Mouse (Mus musculus): ENCODE results near the gene Ybx2. TPM values are rescaled to one million over a fixed set of nuclear protein-coding genes. Genes with fewer than 3 reads are reported as not detected.
A peak's percentile ranks its signal among the peaks of the same experiment; 100 is the strongest.

Gene Ybx2
- polyA plus RNA-seq, 1 experiment, result 55.2 TPM

DNA sequence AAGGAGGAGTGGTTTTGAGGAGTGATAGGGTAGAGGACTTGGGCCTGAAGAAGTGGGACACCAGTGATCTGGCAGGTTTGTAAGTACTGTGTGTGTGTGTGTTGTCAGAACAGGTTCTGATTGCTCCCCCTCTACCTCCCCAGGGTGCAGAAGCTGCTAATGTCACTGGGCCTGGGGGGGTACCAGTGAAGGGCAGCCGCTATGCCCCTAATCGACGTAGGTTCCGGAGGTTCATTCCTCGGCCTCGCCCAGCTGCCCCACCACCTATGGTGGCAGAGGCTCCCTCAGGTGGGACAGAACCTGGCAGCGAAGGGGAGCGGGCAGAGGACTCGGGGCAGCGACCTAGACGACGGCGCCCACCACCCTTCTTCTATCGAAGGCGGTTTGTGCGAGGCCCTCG lies 4.1 kb downstream of the Ybx2 start:
- TF ChIP-seq EP300 (IDR thresholded peaks at IDR 0.05; ENCODE audit: insufficient read depth, low read depth, low read length), result no peak
- TF ChIP-seq CTCF (IDR thresholded peaks at IDR 0.05; ENCODE audit: low read depth, low read length), result no peak
- no peak for TF ChIP-seq POLR2A (IDR thresholded peaks at IDR 0.05; ENCODE audit: insufficient read depth, low read length)
- Histone ChIP-seq H3K36me3 (ENCODE audit: control insufficient read depth, insufficient read depth, low read length, poor library complexity, severe bottlenecking) (no peaks in the 10 kb centered on the region; the same call in 1 of the 2 replicates), H3K27me3 (ENCODE audit: control insufficient read depth, insufficient read depth, low read length, poor library complexity, severe bottlenecking) (no peaks in the 10 kb centered on the region), H3K4me1 (ENCODE audit: control insufficient read depth, insufficient read depth, low read length) (peaks cover 11% of the 10 kb centered on the region), H3K27ac (ENCODE audit: insufficient read depth, low read length) (no peak overlapping the region), H3K9ac (ENCODE audit: low read depth, poor library complexity, severe bottlenecking) (no peak overlapping the region), H3K4me3 (ENCODE audit: low read depth, low read length) (no peak overlapping the region), H3K9me3 (replicated peaks; ENCODE audit: control insufficient read depth, insufficient read depth, low read length, poor library complexity, severe bottlenecking) (no peaks in the 10 kb centered on the region)

DNA sequence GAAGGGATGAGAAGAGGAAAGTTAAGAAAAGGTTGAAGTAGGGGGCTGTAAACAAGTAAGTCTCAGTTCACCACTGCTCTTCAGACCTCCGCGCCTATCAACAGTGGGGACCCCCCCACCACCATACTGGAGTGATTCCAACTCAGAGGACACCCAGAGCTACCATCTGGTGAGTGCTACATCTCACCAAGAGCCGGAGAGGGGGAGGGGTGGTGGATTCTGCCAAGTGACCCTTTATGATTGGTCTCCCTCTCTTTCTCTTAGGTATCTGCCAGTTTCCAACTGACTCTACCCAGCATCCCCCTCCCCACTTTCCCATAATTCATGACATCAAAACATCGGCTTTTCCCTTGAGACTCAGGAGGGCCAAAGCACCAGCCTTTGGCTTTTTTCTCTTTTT lies 5.4 kb downstream of the Ybx2 start:
- H3K9ac ChIP-seq (ENCODE audit: low read depth, poor library complexity, severe bottlenecking), result no peak overlapping the region
- no peak overlapping the region for H3K4me3 ChIP-seq (ENCODE audit: low read depth, low read length)
- TF ChIP-seq CTCF (IDR thresholded peaks at IDR 0.05; ENCODE audit: low read depth, low read length), result no peak
- no peak for TF ChIP-seq POLR2A (IDR thresholded peaks at IDR 0.05; ENCODE audit: insufficient read depth, low read length)
- no peaks in the 10 kb centered on the region for H3K27me3 ChIP-seq (ENCODE audit: control insufficient read depth, insufficient read depth, low read length, poor library complexity, severe bottlenecking)
- peaks cover 11% of the 10 kb centered on the region for H3K4me1 ChIP-seq (ENCODE audit: control insufficient read depth, insufficient read depth, low read length)
- no peak overlapping the region for H3K27ac ChIP-seq (ENCODE audit: insufficient read depth, low read length)
- no peaks in the 10 kb centered on the region; the same call in 1 of the 2 replicates for H3K36me3 ChIP-seq (ENCODE audit: control insufficient read depth, insufficient read depth, low read length, poor library complexity, severe bottlenecking)
- H3K9me3 ChIP-seq (replicated peaks; ENCODE audit: control insufficient read depth, insufficient read depth, low read length, poor library complexity, severe bottlenecking), result no peaks in the 10 kb centered on the region

DNA sequence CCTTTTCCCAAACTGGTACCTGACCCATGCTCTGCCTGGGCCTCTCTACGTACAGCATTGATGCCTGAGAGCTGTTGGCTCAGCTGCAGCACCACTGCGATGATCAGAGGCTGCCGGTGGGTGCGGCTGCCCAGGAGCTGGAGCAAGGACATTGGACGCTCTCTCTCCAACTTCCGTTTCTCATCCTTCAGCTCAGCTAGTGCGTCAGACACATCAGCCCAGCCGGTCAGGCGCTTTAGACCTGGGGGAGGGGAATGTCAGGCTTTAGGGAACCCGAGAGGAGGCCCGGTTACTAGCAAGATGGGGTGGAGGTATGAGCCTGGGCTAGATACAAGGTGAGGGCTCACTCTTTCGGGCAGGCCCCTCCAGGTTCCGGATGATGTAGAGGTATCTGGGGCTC lies 9.6 kb downstream of the Ybx2 start:
- no peak overlapping the region for H3K27ac ChIP-seq (ENCODE audit: insufficient read depth, low read length)
- no peak overlapping the region for H3K4me3 ChIP-seq (ENCODE audit: low read depth, low read length)
- no peak overlapping the region for H3K9ac ChIP-seq (ENCODE audit: low read depth, poor library complexity, severe bottlenecking)

DNA sequence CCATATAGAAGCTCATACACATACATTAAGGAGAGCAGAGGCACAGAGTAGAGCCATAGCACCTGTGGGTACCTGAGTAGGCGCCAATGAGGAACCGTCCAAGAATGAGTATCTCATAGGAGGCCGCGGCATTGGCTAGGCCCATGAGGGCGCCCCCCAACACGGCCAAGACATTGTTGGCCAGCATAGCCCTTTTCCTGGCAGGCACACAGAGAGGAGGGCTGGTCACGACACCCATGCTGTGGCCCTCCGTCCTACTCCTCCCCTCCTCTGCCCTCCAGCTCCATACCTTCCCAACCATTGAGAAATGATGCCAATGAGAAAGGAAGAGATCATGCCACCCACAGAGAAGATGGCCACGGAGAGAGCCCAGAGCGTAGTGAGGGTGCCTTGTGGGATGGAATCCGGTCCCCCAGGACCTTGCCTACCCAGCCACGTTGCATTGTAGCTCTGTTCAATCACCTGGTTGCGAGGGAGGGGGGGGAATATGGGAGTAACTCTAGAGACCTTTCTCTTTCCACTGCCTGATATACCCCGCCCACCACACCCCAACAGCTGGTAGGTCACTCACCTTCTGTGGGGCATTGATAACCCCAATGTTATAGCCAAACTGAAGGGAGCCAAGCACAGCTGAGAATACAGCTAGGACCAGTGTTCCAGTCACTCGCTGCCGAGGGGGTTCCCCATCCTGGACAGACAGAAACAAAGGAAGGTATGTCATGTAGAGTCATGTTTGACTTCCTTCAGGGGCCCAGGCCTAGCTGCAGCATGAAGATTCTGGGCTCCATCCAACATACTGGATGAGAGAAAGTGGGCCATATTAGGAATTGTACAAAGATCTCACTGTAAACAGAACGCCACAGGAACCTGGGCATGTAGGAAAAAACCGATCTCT lies 10.6 kb downstream of the Ybx2 start:
- Histone ChIP-seq H3K36me3 (ENCODE audit: control insufficient read depth, insufficient read depth, low read length, poor library complexity, severe bottlenecking) (no peaks in the 10 kb centered on the region), H3K27ac (ENCODE audit: insufficient read depth, low read length) (no peak overlapping the region), H3K27me3 (ENCODE audit: control insufficient read depth, insufficient read depth, low read length, poor library complexity, severe bottlenecking) (no peaks in the 10 kb centered on the region), H3K9me3 (replicated peaks; ENCODE audit: control insufficient read depth, insufficient read depth, low read length, poor library complexity, severe bottlenecking) (no peaks in the 10 kb centered on the region), H3K4me3 (ENCODE audit: low read depth, low read length) (no peak overlapping the region), H3K4me1 (ENCODE audit: control insufficient read depth, insufficient read depth, low read length) (peaks cover 3% of the 10 kb centered on the region), H3K9ac (ENCODE audit: low read depth, poor library complexity, severe bottlenecking) (no peak overlapping the region)
- TF ChIP-seq EP300 (IDR thresholded peaks at IDR 0.05; ENCODE audit: insufficient read depth, low read depth, low read length) (no peak), POLR2A (IDR thresholded peaks at IDR 0.05; ENCODE audit: insufficient read depth, low read length) (no peak), CTCF (IDR thresholded peaks at IDR 0.05; ENCODE audit: low read depth, low read length) (no peak)

More for the DNA sequence above, 9.6 kb downstream of the Ybx2 start:
- Histone ChIP-seq H3K4me1 (ENCODE audit: control insufficient read depth, insufficient read depth, low read length) (peaks cover 3% of the 10 kb centered on the region), H3K27me3 (ENCODE audit: control insufficient read depth, insufficient read depth, low read length, poor library complexity, severe bottlenecking) (no peaks in the 10 kb centered on the region), H3K9me3 (replicated peaks; ENCODE audit: control insufficient read depth, insufficient read depth, low read length, poor library complexity, severe bottlenecking) (no peaks in the 10 kb centered on the region), H3K36me3 (ENCODE audit: control insufficient read depth, insufficient read depth, low read length, poor library complexity, severe bottlenecking) (no peaks in the 10 kb centered on the region; the same call in 1 of the 2 replicates)
- TF ChIP-seq CTCF (IDR thresholded peaks at IDR 0.05; ENCODE audit: low read depth, low read length) (no peak), EP300 (IDR thresholded peaks at IDR 0.05; ENCODE audit: insufficient read depth, low read depth, low read length) (no peak), POLR2A (IDR thresholded peaks at IDR 0.05; ENCODE audit: insufficient read depth, low read length) (no peak)

DNA sequence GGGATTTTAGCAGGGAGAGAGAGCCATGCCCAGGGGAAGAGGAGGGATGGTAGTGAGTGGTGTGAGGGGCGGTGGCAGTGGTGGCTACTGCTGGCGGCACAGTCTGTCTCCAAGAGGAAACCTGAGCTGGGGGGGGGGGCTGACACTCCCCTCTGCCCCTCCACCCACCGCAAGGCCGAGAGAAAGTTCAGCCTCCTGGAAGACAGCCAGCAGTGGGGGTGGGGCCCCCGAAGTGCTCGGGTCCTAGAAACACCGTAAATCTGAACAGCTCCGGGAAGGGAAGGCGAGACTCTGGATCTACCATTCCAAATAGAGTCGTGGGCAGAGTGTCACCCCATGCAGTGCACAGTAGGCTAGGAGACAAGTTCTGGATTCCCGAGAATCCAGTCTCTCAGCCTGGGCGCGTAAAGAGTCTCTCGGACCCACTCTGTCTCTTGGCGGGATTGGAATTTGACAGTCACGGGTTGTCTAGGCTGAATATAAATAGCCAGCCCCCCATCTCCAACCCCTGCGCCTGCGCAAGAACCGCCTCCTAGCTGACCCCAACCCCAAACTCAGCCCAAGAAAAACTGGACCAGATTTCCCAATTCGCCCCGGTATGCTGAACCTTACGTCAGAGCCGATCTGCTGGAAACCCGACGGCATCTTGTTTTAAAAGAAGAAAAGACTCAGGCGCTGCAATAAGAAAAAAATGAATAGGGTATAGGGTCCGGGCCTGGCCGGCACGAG lies 11.9 kb downstream of the Ybx2 start:
- TF ChIP-seq EP300 (IDR thresholded peaks at IDR 0.05; ENCODE audit: insufficient read depth, low read depth, low read length) (no peak), CTCF (IDR thresholded peaks at IDR 0.05; ENCODE audit: low read depth, low read length) (no peak), POLR2A (IDR thresholded peaks at IDR 0.05; ENCODE audit: insufficient read depth, low read length) (no peak)
- Histone ChIP-seq H3K4me1 (ENCODE audit: control insufficient read depth, insufficient read depth, low read length) (peaks cover 3% of the 10 kb centered on the region), H3K9me3 (replicated peaks; ENCODE audit: control insufficient read depth, insufficient read depth, low read length, poor library complexity, severe bottlenecking) (no peaks in the 10 kb centered on the region), H3K27ac (ENCODE audit: insufficient read depth, low read length) (no peak overlapping the region), H3K4me3 (ENCODE audit: low read depth, low read length) (peak overlapping the region; percentile 52), H3K36me3 (ENCODE audit: control insufficient read depth, insufficient read depth, low read length, poor library complexity, severe bottlenecking) (no peaks in the 10 kb centered on the region), H3K27me3 (ENCODE audit: control insufficient read depth, insufficient read depth, low read length, poor library complexity, severe bottlenecking) (no peaks in the 10 kb centered on the region), H3K9ac (ENCODE audit: low read depth, poor library complexity, severe bottlenecking) (peak overlapping the region; percentile 48)

All from ES-Bruce4 (cell line).